Mouse (Mus musculus): ENCODE data around the gene Plekhm2.

The Plekhm2 gene

GRCm38 (mm10) chr4:141663122-141663931 lies 1.4 kb downstream of the Plekhm2 start:
- DNase-seq (ENCODE audit: extremely low spot score) = peak; percentile 54

GRCm38 (mm10) chr4:141660884-141661283 lies 3.8 kb downstream of the Plekhm2 start:
- DNase-seq (ENCODE audit: extremely low spot score) = no peak

GRCm38 (mm10) chr4:141659739-141660138 lies 5.0 kb downstream of the Plekhm2 start:
- peak; percentile 17 for DNase-seq (ENCODE audit: extremely low spot score)

GRCm38 (mm10) chr4:141658846-141659484 lies 5.7 kb downstream of the Plekhm2 start:
- DNase-seq (ENCODE audit: extremely low spot score) = no peak

GRCm38 (mm10) chr4:141656932-141657331 lies 7.8 kb downstream of the Plekhm2 start:
- DNase-seq (ENCODE audit: extremely low spot score) = no peak

GRCm38 (mm10) chr4:141655908-141656608 lies 8.6 kb downstream of the Plekhm2 start:
- DNase-seq (ENCODE audit: extremely low spot score) = no peak

- DNase-seq (ENCODE audit: extremely low spot score) = no peak
These were observed 10.2 kb downstream of the Plekhm2 start for GRCm38 (mm10) chr4:141654509-141654908.

- no peak for DNase-seq (ENCODE audit: extremely low spot score)
These were observed 10.9 kb downstream of the Plekhm2 start for GRCm38 (mm10) chr4:141653813-141654212.

- DNase-seq (ENCODE audit: extremely low spot score) = no peak
These were observed 11.7 kb downstream of the Plekhm2 start for GRCm38 (mm10) chr4:141653044-141653443.

GRCm38 (mm10) chr4:141651944-141652343 lies 12.8 kb downstream of the Plekhm2 start:
- DNase-seq (ENCODE audit: extremely low spot score) = no peak

- DNase-seq (ENCODE audit: extremely low spot score) = no peak
These were observed 13.4 kb downstream of the Plekhm2 start for GRCm38 (mm10) chr4:141651286-141651685.

- DNase-seq (ENCODE audit: extremely low spot score) = no peak
These were observed 15.5 kb downstream of the Plekhm2 start for GRCm38 (mm10) chr4:141649244-141649643.

GRCm38 (mm10) chr4:141648262-141648661 lies 16.4 kb downstream of the Plekhm2 start:
- DNase-seq (ENCODE audit: extremely low spot score) = no peak

GRCm38 (mm10) chr4:141647187-141647586 lies 17.5 kb downstream of the Plekhm2 start:
- DNase-seq (ENCODE audit: extremely low spot score) = no peak

GRCm38 (mm10) chr4:141645988-141646387 lies 18.7 kb downstream of the Plekhm2 start:
- no peak for DNase-seq (ENCODE audit: extremely low spot score)

- no peak for DNase-seq (ENCODE audit: extremely low spot score)
These were observed 21.4 kb downstream of the Plekhm2 start for GRCm38 (mm10) chr4:141643118-141643855.

GRCm38 (mm10) chr4:141641961-141642811 lies 22.5 kb downstream of the Plekhm2 start:
- DNase-seq (ENCODE audit: extremely low spot score) = no peak

GRCm38 (mm10) chr4:141641353-141641771 lies 23.3 kb downstream of the Plekhm2 start:
- DNase-seq (ENCODE audit: extremely low spot score) = no peak

GRCm38 (mm10) chr4:141639474-141639873 lies 25.2 kb downstream of the Plekhm2 start:
- DNase-seq (ENCODE audit: extremely low spot score) = no peak

GRCm38 (mm10) chr4:141636693-141637092 lies 28.0 kb downstream of the Plekhm2 start:
- no peak for DNase-seq (ENCODE audit: extremely low spot score)

- peak; percentile 33 for DNase-seq (ENCODE audit: extremely low spot score)
These were observed 28.7 kb downstream of the Plekhm2 start for GRCm38 (mm10) chr4:141635991-141636390.

Measured in embryo, embryonic 9.5 days (tissue).